In genomic region chr12:84277832-84278231, GRCm38 (mm10) we compare ENCODE assay signal across 15 mouse cellular contexts. TPM values are rescaled to one million over a fixed set of nuclear protein-coding genes. Genes with fewer than 3 reads are reported as not detected.
DNase-seq lines count a peak whose midpoint lies in the region; ATAC-seq and TF ChIP-seq lines count a peak whose summit lies in the region.
"Had no signal": no experiment of that assay in that cellular context is flagged by ENCODE, and none has a peak within 500 bp of the region (broad histone marks: within the 10 kb centered on the region; RNA-seq: fewer than 3 reads in every experiment).

No protein-coding gene starts in this region.

- H3K4me2 ChIP-seq in forebrain, embryonic 14.5 days (ENCODE audit: low read length), result no peak overlapping the region
- no peak overlapping the region for H3K4me2 ChIP-seq in forebrain, postnatal 0 days (ENCODE audit: low read depth)
- H3K4me2 ChIP-seq in midbrain, embryonic 13.5 days (replicated peaks), result no peak overlapping the region
- H3K4me2 ChIP-seq in midbrain, embryonic 16.5 days (ENCODE audit: low read length), result no peak overlapping the region
- no peak overlapping the region for H3K4me2 ChIP-seq in stomach, postnatal 0 days (replicated peaks; ENCODE audit: low read depth)
- H3K4me2 ChIP-seq: embryonic facial prominence, embryonic 13.5 days; hindbrain, embryonic 15.5 days; liver, embryonic 15.5 days had no signal

- no peaks in the 10 kb centered on the region for H3K27me3 ChIP-seq in forebrain, embryonic 14.5 days (replicated peaks; ENCODE audit: control insufficient read depth, insufficient read depth, low read length)
- no peaks in the 10 kb centered on the region for H3K27me3 ChIP-seq in forebrain, postnatal 0 days (ENCODE audit: insufficient read depth, low read length)
- no peaks in the 10 kb centered on the region for H3K27me3 ChIP-seq in midbrain, embryonic 13.5 days
- no peaks in the 10 kb centered on the region for H3K27me3 ChIP-seq in midbrain, embryonic 16.5 days (ENCODE audit: control insufficient read depth, insufficient read depth, low read depth, low read length)
- no peaks in the 10 kb centered on the region for H3K27me3 ChIP-seq in stomach, postnatal 0 days (ENCODE audit: control insufficient read depth, insufficient read depth, low read length)
- H3K27me3 ChIP-seq in thymus, adult 2 months (ENCODE audit: control insufficient read depth, insufficient read depth, low read length), result no peaks in the 10 kb centered on the region
- H3K27me3 ChIP-seq: embryonic facial prominence, embryonic 13.5 days; hindbrain, embryonic 15.5 days; liver, embryonic 15.5 days had no signal

- peak; percentile 82 for ATAC-seq in forebrain, embryonic 14.5 days
- no peak for ATAC-seq in forebrain, postnatal 0 days
- ATAC-seq in midbrain, embryonic 13.5 days, result peak; percentile 83
- ATAC-seq in midbrain, embryonic 16.5 days, result no peak
- 0 out of 2 replicates have a peak, but pooled peaks have one; percentile 52 for ATAC-seq in stomach, postnatal 0 days (ENCODE audit: low FRiP score, low TSS enrichment)

- WGBS in forebrain, embryonic 14.5 days, result 10% methylated on average over 3 of the region's 3 CpGs
- WGBS in forebrain, postnatal 0 days, result 18% methylated on average over 3 of the region's 3 CpGs
- WGBS in midbrain, embryonic 13.5 days, result 20% methylated on average over 3 of the region's 3 CpGs
- 25% methylated on average over 3 of the region's 3 CpGs for WGBS in midbrain, embryonic 16.5 days
- 75% methylated on average over 3 of the region's 3 CpGs for WGBS in stomach, postnatal 0 days
- 97% methylated on average over 3 of the region's 3 CpGs for WGBS in thymus, adult 2 months

- H3K9me3 ChIP-seq in forebrain, embryonic 14.5 days (replicated peaks; ENCODE audit: control insufficient read depth, low read length), result no peaks in the 10 kb centered on the region
- no peaks in the 10 kb centered on the region for H3K9me3 ChIP-seq in forebrain, postnatal 0 days (ENCODE audit: low read length)
- no peaks in the 10 kb centered on the region for H3K9me3 ChIP-seq in midbrain, embryonic 13.5 days
- H3K9me3 ChIP-seq in midbrain, embryonic 16.5 days (replicated peaks; ENCODE audit: control insufficient read depth, low read length, poor library complexity, severe bottlenecking), result no peaks in the 10 kb centered on the region
- no peaks in the 10 kb centered on the region for H3K9me3 ChIP-seq in stomach, postnatal 0 days (ENCODE audit: control insufficient read depth, low read length)
- H3K9me3 ChIP-seq: embryonic facial prominence, embryonic 13.5 days; hindbrain, embryonic 15.5 days; limb, embryonic 10.5 days; liver, embryonic 15.5 days had no signal

- H3K36me3 ChIP-seq in forebrain, embryonic 14.5 days (ENCODE audit: control insufficient read depth, insufficient read depth, low read length), result no peaks in the 10 kb centered on the region
- H3K36me3 ChIP-seq in forebrain, postnatal 0 days (ENCODE audit: insufficient read depth), result no peaks in the 10 kb centered on the region
- H3K36me3 ChIP-seq in midbrain, embryonic 13.5 days, result no peaks in the 10 kb centered on the region
- no peaks in the 10 kb centered on the region for H3K36me3 ChIP-seq in midbrain, embryonic 16.5 days (ENCODE audit: control insufficient read depth, insufficient read depth, low read length)
- H3K36me3 ChIP-seq in stomach, postnatal 0 days (ENCODE audit: control insufficient read depth, insufficient read depth, low read length), result no peaks in the 10 kb centered on the region
- no peaks in the 10 kb centered on the region for H3K36me3 ChIP-seq in thymus, adult 2 months (ENCODE audit: control insufficient read depth, insufficient read depth, low read length)
- H3K36me3 ChIP-seq: embryonic facial prominence, embryonic 13.5 days; hindbrain, embryonic 15.5 days; limb, embryonic 10.5 days; liver, embryonic 15.5 days had no signal

- DNase-seq in forebrain, embryonic 14.5 days (ENCODE audit: low spot score), result peak; percentile 64
- DNase-seq in forebrain, postnatal 0 days, result no peak
- peak; percentile 80 for DNase-seq in brain, embryonic 14.5 days (ENCODE audit: low read depth)
- no peak for DNase-seq in stomach, postnatal 0 days (ENCODE audit: low spot score)
- no peak for DNase-seq in thymus, adult 2 months
- DNase-seq: cerebellum, postnatal 14 days; gastrocnemius, postnatal 10 days; heart, adult 2 months; kidney, adult 9 months had no signal

- H3K4me1 ChIP-seq in forebrain, embryonic 14.5 days (ENCODE audit: control insufficient read depth, insufficient read depth, low read length), result 0 out of 2 replicates have a peak, but pooled peaks cover 4% of the 10 kb centered on the region
- H3K4me1 ChIP-seq in forebrain, postnatal 0 days (ENCODE audit: insufficient read depth), result no peaks in the 10 kb centered on the region
- peaks cover 6% of the 10 kb centered on the region; the same call in 1 of the 2 replicates for H3K4me1 ChIP-seq in midbrain, embryonic 13.5 days (replicated peaks)
- no peaks in the 10 kb centered on the region for H3K4me1 ChIP-seq in midbrain, embryonic 16.5 days (ENCODE audit: control insufficient read depth, insufficient read depth, low read length)
- no peaks in the 10 kb centered on the region for H3K4me1 ChIP-seq in stomach, postnatal 0 days (replicated peaks; ENCODE audit: control insufficient read depth, insufficient read depth)
- H3K4me1 ChIP-seq in thymus, adult 2 months (replicated peaks; ENCODE audit: control insufficient read depth, insufficient read depth, low read length), result no peaks in the 10 kb centered on the region
- H3K4me1 ChIP-seq: embryonic facial prominence, embryonic 13.5 days; hindbrain, embryonic 15.5 days; limb, embryonic 10.5 days had no signal

- no peak for TF ChIP-seq POLR2A in brain, embryonic 14.5 days (IDR thresholded peaks at IDR 0.05; ENCODE audit: borderline replicate concordance, extremely low read depth, insufficient read depth, insufficient read length, poor library complexity, severe bottlenecking)
- TF ChIP-seq POLR2A in thymus, adult 2 months (IDR thresholded peaks at IDR 0.05; ENCODE audit: control insufficient read depth, extremely low read depth, insufficient read depth, low read length, poor library complexity), result no peak

- TF ChIP-seq CTCF in forebrain, postnatal 0 days (IDR thresholded peaks at IDR 0.05; ENCODE audit: low read depth), result no peak
- no peak for TF ChIP-seq CTCF in brain, embryonic 14.5 days (IDR thresholded peaks at IDR 0.05; ENCODE audit: borderline replicate concordance, extremely low read depth, insufficient read depth, insufficient read length)
- peak; percentile 28; the same call in 1 of the 2 replicates for TF ChIP-seq CTCF in stomach, postnatal 0 days (IDR thresholded peaks at IDR 0.05; ENCODE audit: low read depth)
- TF ChIP-seq CTCF in thymus, adult 2 months (IDR thresholded peaks at IDR 0.05; ENCODE audit: borderline replicate concordance, control insufficient read depth, extremely low read depth, insufficient read depth, low read length, poor library complexity), result no peak

- no peak overlapping the region for H3K9ac ChIP-seq in forebrain, embryonic 14.5 days (ENCODE audit: low read length)
- no peak overlapping the region for H3K9ac ChIP-seq in forebrain, postnatal 0 days
- H3K9ac ChIP-seq in midbrain, embryonic 13.5 days (replicated peaks), result no peak overlapping the region
- no peak overlapping the region for H3K9ac ChIP-seq in midbrain, embryonic 16.5 days (ENCODE audit: low read depth, low read length)
- no peak overlapping the region for H3K9ac ChIP-seq in stomach, postnatal 0 days (ENCODE audit: low read length)
- H3K9ac ChIP-seq: embryonic facial prominence, embryonic 13.5 days; hindbrain, embryonic 15.5 days; liver, embryonic 15.5 days had no signal

- no peak overlapping the region for H3K4me3 ChIP-seq in forebrain, embryonic 14.5 days (ENCODE audit: low read depth, low read length)
- H3K4me3 ChIP-seq in forebrain, postnatal 0 days (ENCODE audit: low read depth, low read length), result no peak overlapping the region
- no peak overlapping the region for H3K4me3 ChIP-seq in midbrain, embryonic 13.5 days (replicated peaks)
- no peak overlapping the region for H3K4me3 ChIP-seq in midbrain, embryonic 16.5 days (ENCODE audit: low read depth, low read length)
- H3K4me3 ChIP-seq in stomach, postnatal 0 days (ENCODE audit: low read depth, low read length), result no peak overlapping the region
- no peak overlapping the region for H3K4me3 ChIP-seq in thymus, adult 2 months (ENCODE audit: control insufficient read depth, insufficient read depth, low read length)
- H3K4me3 ChIP-seq: embryonic facial prominence, embryonic 13.5 days; heart, adult 2 months; hindbrain, embryonic 15.5 days; limb, embryonic 10.5 days; liver, embryonic 15.5 days had no signal

- 0 out of 2 replicates have a peak overlapping the region, but pooled peaks have one; percentile 52 for H3K27ac ChIP-seq in forebrain, embryonic 14.5 days (ENCODE audit: low read depth, low read length)
- H3K27ac ChIP-seq in forebrain, postnatal 0 days (ENCODE audit: low read depth, low read length), result no peak overlapping the region
- H3K27ac ChIP-seq in midbrain, embryonic 13.5 days, result no peak overlapping the region
- no peak overlapping the region for H3K27ac ChIP-seq in midbrain, embryonic 16.5 days (ENCODE audit: low read length)
- no peak overlapping the region for H3K27ac ChIP-seq in stomach, postnatal 0 days (replicated peaks)
- H3K27ac ChIP-seq in thymus, adult 2 months (ENCODE audit: control insufficient read depth, insufficient read depth, low read length), result no peak overlapping the region
- H3K27ac ChIP-seq: embryonic facial prominence, embryonic 13.5 days; heart, adult 2 months; hindbrain, embryonic 15.5 days; limb, embryonic 10.5 days; liver, embryonic 15.5 days had no signal

- no peak for TF ChIP-seq EP300 in stomach, postnatal 0 days (optimal IDR thresholded peaks at IDR 0.05)

RNA-seq across cellular contexts. Expression of gene Ptgr2, which starts 7.2 kb away (rescaled TPM):
- 13.0 and 14.2 TPM in 2 replicates for polyA plus RNA-seq in forebrain, embryonic 14.5 days (2014; fragmentation: Nextera tagmentation; extraction: Ambion mirVana)
- 14.5 and 18.7 TPM in 2 replicates for total RNA-seq in forebrain, postnatal 0 days (2014; rRNA removed)
- 11.0 and 17.3 TPM in 2 replicates for polyA plus RNA-seq in forebrain, postnatal 0 days (2015; fragmentation: Nextera tagmentation; extraction: Ambion mirVana)
- polyA plus RNA-seq in midbrain, embryonic 13.5 days (2015; fragmentation: Nextera tagmentation; extraction: Ambion mirVana), result 14.0 and 16.4 TPM in 2 replicates
- 17.8 and 19.8 TPM in 2 replicates for polyA plus RNA-seq in midbrain, embryonic 16.5 days (2015; fragmentation: Nextera tagmentation; extraction: Ambion mirVana)
- 7.2 and 10.3 TPM in 2 replicates for polyA plus RNA-seq in brain, embryonic 14.5 days (2012; rRNA removed)
- 27.4 and 29.1 TPM in 2 replicates for polyA plus RNA-seq in stomach, postnatal 0 days (2015; fragmentation: Nextera tagmentation; extraction: Ambion mirVana)
- 7.4 and 8.1 TPM in 2 replicates for polyA plus RNA-seq in thymus, adult 2 months (2012; rRNA removed)

RNA-seq across cellular contexts. Expression of gene Zfp410, which starts 38.8 kb away (rescaled TPM):
- 89.6 and 104 TPM in 2 replicates for polyA plus RNA-seq in forebrain, embryonic 14.5 days (2014; fragmentation: Nextera tagmentation; extraction: Ambion mirVana)
- 73.2 and 88.7 TPM in 2 replicates for total RNA-seq in forebrain, postnatal 0 days (2014; rRNA removed)
- polyA plus RNA-seq in forebrain, postnatal 0 days (2015; fragmentation: Nextera tagmentation; extraction: Ambion mirVana), result 48.7 and 52.2 TPM in 2 replicates
- polyA plus RNA-seq in midbrain, embryonic 13.5 days (2015; fragmentation: Nextera tagmentation; extraction: Ambion mirVana), result 103 TPM in 2 replicates
- polyA plus RNA-seq in midbrain, embryonic 16.5 days (2015; fragmentation: Nextera tagmentation; extraction: Ambion mirVana), result 59.4 and 73.1 TPM in 2 replicates
- polyA plus RNA-seq in brain, embryonic 14.5 days (2012; rRNA removed), result 59.5 and 72.4 TPM in 2 replicates
- 32.3 and 32.4 TPM in 2 replicates for polyA plus RNA-seq in stomach, postnatal 0 days (2015; fragmentation: Nextera tagmentation; extraction: Ambion mirVana)
- polyA plus RNA-seq in thymus, adult 2 months (2012; rRNA removed), result 59.1 and 59.5 TPM in 2 replicates

RNA-seq across cellular contexts. Expression of gene Elmsan1, which starts 59.2 kb away (rescaled TPM):
- 3.2 and 3.4 TPM in 2 replicates for polyA plus RNA-seq in forebrain, embryonic 14.5 days (2014; fragmentation: Nextera tagmentation; extraction: Ambion mirVana)
- total RNA-seq in forebrain, postnatal 0 days (2014; rRNA removed), result 7.0 and 7.9 TPM in 2 replicates
- 2.2 and 2.5 TPM in 2 replicates for polyA plus RNA-seq in forebrain, postnatal 0 days (2015; fragmentation: Nextera tagmentation; extraction: Ambion mirVana)
- 3.6 and 5.2 TPM in 2 replicates for polyA plus RNA-seq in midbrain, embryonic 13.5 days (2015; fragmentation: Nextera tagmentation; extraction: Ambion mirVana)
- 2.7 and 3.6 TPM in 2 replicates for polyA plus RNA-seq in midbrain, embryonic 16.5 days (2015; fragmentation: Nextera tagmentation; extraction: Ambion mirVana)
- polyA plus RNA-seq in brain, embryonic 14.5 days (2012; rRNA removed), result 6.8 and 7.9 TPM in 2 replicates
- polyA plus RNA-seq in stomach, postnatal 0 days (2015; fragmentation: Nextera tagmentation; extraction: Ambion mirVana), result 4.0 and 4.1 TPM in 2 replicates
- polyA plus RNA-seq in thymus, adult 2 months (2012; rRNA removed), result 26.1 and 30.9 TPM in 2 replicates

Comparison
In these comparisons a context has a peak if more than half of its experiments do, and no peak if none do; other contexts are left out.
1. ATAC-seq: peak in forebrain, embryonic 14.5 days (single experiment), midbrain, embryonic 13.5 days (single experiment) and stomach, postnatal 0 days (single experiment); none in forebrain, postnatal 0 days (single experiment) and midbrain, embryonic 16.5 days (single experiment).
2. DNase-seq: peak in forebrain, embryonic 14.5 days (single experiment) and brain, embryonic 14.5 days (single experiment); none in forebrain, postnatal 0 days (single experiment), stomach, postnatal 0 days (single experiment) and thymus, adult 2 months (single experiment).